Mouse (Mus musculus) telencephalon, adult 2 months (tissue): ENCODE data around the gene Higd2a.

Experiments used
- DNase-seq: peaks from one replicate; pipeline ENCODE4 v3.0.0-alpha.2; 2011; ENCODE audit warnings: low read depth, low spot score

Gene Higd2a

GRCm38 (mm10) chr13:54589996-54590951 lies at the start of gene Higd2a, which contains the start of gene Nop16:
TSS of gene Higd2a (plus strand) at chr13:54590207.
TSS of gene Nop16 (minus strand) at chr13:54590090.
- peak; percentile 99 for DNase-seq

- no peak for DNase-seq
Measured at GRCm38 (mm10) chr13:54548036-54548435, 42.0 kb upstream of the Higd2a start.

- DNase-seq, result no peak
Measured at GRCm38 (mm10) chr13:54556176-54556575, 33.8 kb upstream of the Higd2a start.

GRCm38 (mm10) chr13:54556796-54557195 lies 33.2 kb upstream of the Higd2a start:
- DNase-seq, result no peak

DNA sequence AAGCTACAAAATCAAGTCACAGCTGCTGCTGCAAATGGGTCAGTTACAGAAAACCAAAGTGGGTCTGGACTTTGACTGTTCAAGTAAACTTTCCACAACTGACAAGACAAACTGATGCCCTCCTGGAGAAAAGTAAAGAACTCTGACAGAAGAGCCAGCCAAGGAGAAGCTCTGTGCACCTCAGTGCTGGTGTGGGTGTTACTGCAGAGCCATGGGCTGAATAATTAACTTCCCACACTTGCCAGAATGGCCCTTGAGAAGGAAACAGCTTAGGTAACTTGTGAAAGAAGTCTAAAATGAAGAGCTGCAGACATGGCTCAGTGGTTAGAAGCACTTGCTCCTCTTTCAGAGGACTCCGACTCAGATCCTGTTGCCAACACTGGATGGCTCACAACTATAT lies 32.4 kb upstream of the Higd2a start:
- no peak for DNase-seq

- no peak for DNase-seq
Measured at GRCm38 (mm10) chr13:54559656-54560055, 30.4 kb upstream of the Higd2a start.

DNA sequence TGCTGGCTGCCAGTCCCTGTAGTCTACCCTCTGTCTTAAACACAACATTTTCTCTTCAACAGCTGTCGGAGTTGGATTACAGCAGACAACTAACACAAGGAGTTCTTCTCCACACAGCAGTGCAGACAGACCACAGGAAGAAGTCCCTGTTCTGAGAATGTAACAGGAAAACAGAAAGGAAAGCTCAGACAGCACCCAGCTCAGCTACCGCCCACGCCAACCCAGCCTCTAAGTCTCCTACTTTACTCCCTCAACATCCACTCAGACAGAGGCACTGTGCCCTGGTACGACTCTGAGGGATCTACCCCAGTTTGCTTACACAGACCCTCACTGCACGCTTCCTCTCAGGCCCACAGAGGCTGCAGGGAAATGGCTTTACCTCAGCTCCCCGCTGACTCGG lies 29.4 kb upstream of the Higd2a start:
- DNase-seq, result no peak

DNA sequence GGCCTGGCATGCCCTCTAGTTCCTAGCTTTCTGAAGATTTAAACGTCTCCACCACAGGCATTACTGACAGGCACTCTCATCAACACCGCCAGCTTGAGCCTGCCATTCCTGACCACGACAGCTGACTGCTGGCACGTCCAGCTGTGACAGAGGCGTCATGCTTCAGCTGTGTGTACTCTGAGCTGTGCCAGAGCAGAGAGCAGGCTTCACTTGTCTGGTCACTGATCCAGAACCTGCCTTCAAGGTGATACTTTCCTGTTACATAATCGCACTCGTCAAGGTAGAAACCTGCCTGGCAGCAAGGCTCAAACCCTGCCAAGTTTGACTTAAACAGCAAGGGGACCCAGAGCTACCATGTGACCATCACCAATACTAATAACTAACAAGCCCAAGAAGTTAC lies 27.4 kb upstream of the Higd2a start:
- DNase-seq, result no peak

DNA sequence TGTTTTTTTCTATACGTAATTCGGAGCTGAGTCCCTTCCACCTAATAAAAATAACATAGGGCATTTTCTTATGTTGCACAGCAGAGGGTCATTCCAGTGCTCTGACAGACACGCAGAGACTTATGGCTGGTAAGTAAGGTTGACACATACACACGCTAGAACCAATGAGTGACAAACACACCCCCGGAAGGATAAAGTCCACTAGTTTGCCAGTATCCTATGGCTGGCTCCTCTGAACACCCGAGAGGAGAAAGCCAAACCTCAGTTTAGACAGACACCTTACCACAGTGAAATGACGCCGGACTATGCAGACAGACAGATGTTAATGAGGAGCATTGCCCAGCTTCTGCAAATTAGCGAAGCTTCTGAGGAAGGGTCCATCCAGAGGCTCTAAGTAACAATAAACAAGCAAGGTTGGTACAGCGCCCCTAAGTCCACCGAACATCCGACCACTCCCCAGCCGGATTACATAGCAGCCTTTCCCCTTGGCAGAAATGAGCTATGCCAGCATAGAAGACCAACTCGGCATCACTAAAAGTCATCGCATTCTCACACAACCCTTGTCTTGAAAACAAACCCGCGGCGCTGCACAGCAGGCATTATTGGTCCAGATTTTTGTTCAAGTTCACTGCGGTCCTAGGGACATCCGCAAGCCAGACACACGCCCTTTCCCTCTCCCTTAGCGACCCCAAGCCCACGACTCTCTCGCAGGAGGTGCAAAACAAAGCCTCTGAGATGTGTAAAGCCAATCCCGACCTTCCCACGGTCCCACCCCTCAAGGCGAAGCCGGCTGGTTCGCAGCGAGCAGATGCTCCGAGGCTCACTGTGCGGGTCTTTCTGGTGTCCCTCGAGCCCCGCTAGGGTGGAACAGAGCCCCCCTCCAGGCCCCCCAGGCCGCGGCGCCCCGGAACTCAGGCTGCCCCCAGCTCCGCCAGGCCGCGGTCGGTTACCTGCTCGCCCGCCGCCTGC lies 25.5 kb upstream of the Higd2a start:
- DNase-seq, result no peak

GRCm38 (mm10) chr13:54565201-54565581 lies 24.8 kb upstream of the Higd2a start, which contains the start of gene 4833439L19Rik:
TSS of gene 4833439L19Rik (minus strand) at chr13:54565435.
- DNase-seq, result peak; percentile 95

GRCm38 (mm10) chr13:54565594-54566345 lies 24.2 kb upstream of the Higd2a start:
- DNase-seq, result no peak

DNA sequence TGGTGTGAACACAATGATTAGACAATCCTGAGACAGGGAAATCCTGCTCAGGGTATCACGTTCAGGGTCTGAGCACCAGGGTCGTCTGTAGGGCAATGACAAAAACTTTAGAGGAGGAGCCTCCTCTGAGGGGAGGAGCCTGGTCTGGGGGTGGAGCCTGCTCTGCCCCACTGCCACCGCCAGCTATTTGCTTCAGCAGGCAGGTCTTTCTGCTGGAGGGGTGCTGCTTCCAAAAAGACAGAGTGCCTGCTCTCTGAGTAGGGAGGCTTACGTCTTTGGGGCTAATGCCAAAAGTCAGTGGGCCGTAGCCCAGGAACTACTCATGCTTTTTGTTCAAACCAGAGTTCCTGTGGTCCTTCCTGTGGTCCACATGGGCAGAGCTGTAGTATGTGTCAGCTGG lies 21.6 kb upstream of the Higd2a start:
- DNase-seq, result no peak

GRCm38 (mm10) chr13:54569282-54569681 lies 20.7 kb upstream of the Higd2a start:
- DNase-seq, result no peak

DNA sequence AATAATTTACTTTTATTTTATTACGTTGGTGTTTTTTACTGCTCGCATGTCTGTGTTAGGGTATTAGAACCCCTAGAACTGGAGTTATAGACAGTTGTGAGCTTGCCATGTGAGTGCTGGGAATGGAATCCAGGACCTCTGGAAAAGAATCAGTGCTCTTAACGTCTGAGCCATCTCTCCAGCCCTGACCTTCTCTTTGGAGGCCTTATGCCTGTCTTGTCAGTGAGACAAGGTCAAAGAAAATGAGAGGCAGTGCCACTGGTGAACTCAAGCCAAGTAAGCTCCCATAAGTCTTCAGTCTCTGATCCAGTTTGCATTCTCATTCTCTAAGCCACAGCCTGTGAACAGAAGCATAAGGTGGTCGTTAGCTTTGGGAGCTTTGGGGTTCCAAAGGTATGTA lies 19.3 kb upstream of the Higd2a start:
- no peak for DNase-seq

- DNase-seq, result no peak
Measured at GRCm38 (mm10) chr13:54571637-54572036, 18.4 kb upstream of the Higd2a start.

DNA sequence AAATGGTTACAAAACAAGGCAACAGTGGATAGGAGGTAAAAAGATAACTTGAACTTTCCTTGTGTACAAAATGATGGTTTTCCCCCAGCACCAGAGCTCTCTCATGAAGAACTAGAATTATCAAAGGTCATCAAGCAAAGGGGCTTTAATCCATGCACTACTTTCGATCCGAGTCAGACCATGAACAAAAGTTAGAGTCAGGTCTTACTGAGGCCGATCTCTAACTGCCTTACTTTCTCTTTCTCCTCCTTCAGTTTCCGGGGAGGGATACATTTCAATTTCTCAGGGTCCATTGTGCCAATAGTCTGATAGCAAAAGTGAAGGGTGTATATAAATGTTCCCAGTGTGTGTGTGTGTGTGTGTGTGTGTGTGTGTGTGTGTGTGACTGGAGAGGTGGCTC lies 17.4 kb upstream of the Higd2a start:
- no peak for DNase-seq

GRCm38 (mm10) chr13:54574854-54575481 lies 15.0 kb upstream of the Higd2a start, which contains the start of gene Arl10:
TSS of gene Arl10 (plus strand) at chr13:54575015.
- DNase-seq, result no peak

- no peak for DNase-seq
Measured at GRCm38 (mm10) chr13:54575489-54575888, 14.5 kb upstream of the Higd2a start.

- DNase-seq, result no peak
Measured at GRCm38 (mm10) chr13:54577652-54578507, 12.1 kb upstream of the Higd2a start.

- DNase-seq, result no peak
Measured at GRCm38 (mm10) chr13:54581385-54581784, 8.6 kb upstream of the Higd2a start.
